Mouse (Mus musculus) layer of hippocampus, adult 18-20 months (tissue): ENCODE measurements around the gene Omt2b. TPM values are rescaled to one million over a fixed set of nuclear protein-coding genes. Genes with fewer than 3 reads are reported as not detected.
A peak's percentile ranks its signal among the peaks of the same experiment; 100 is the strongest.

Experiments used
- DNase-seq, 2 experiments: peaks; one replicate each; pipeline ENCODE4 v3.0.0; 2022; ENCODE audit warnings: low spot score in 2 of 2
- total RNA-seq, 2 experiments: library from RNA; stranded (reverse); gene quantifications; 2 replicates each; pipeline ENCODE4 v1.2.3; 2021

The Omt2b gene
- total RNA-seq, 2 experiments from 2014 or later, result not detected

DNA sequence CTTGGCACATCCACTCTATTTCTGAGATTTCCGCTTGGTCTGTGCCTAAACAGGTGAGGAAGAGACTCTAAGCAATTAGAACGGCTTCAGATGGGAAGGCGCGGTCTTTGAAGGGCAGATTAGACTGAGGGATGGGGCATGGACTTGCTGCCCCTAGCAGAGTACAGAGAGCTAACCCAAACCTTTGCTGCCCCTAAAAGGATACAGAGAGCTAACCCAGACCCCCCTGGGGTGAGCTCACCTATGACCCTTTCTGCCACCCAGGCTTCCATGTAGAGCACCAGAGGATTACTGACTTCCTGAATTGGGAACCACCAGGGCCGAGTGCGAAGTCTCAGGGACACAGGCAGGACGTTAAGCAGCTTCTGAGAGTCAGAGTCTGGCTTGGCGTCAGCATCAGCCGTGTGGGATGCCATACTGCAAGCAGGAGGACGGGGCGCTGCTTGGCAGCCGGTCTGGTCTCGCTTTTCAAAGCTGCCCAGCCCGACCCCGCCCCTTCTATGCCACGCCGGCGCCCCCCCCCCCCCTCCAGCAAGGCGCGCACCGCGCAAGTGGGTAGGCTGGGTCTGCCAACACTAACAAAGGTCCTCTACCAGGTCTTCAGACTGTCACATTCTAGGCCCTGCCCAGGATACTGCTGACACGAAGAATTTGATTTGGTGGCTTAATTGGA lies 50.9 kb downstream of the Omt2b start, which contains the start of gene Ooep:
TSS of gene Ooep (minus strand) at position 613 of the 673 bp plus-strand sequence.
- DNase-seq, result peak in 1 of 2 experiments; percentile 27

Other genes with a start within 250 kb of the Omt2b start
- 10 to 100 TPM; 90.3 to 92.2 TPM for gene Fbxo9, start 218.5 kb upstream of the Omt2b start, total RNA-seq
- gene Ick, start 218.4 kb upstream of the Omt2b start, total RNA-seq, result 10 to 100 TPM; 18.0 to 18.3 TPM
- 10 to 100 TPM; 56.0 to 60.8 TPM for gene Gsta4, start 144.8 kb upstream of the Omt2b start, total RNA-seq
- gene Gsta1, start 96.9 kb upstream of the Omt2b start, total RNA-seq, result not detected
- gene Gm3776, start 70.5 kb upstream of the Omt2b start, total RNA-seq, result not detected
- not detected for gene Gm10639, start 37.7 kb upstream of the Omt2b start, total RNA-seq
- not detected for gene Omt2a, start 12.8 kb upstream of the Omt2b start, total RNA-seq
- gene Gsta2, start 28.2 kb downstream of the Omt2b start, total RNA-seq, result not detected
- gene Dppa5a, start 40.6 kb downstream of the Omt2b start, total RNA-seq, result not detected
- not detected for gene Ooep, start 51.1 kb downstream of the Omt2b start, total RNA-seq
- gene Ddx43, start 68.2 kb downstream of the Omt2b start, total RNA-seq, result not detected
- gene Cgas, start 115.6 kb downstream of the Omt2b start, total RNA-seq, result under 1 TPM; 0.51 to 0.69 TPM
- gene Mto1, start 120.6 kb downstream of the Omt2b start, total RNA-seq, result 10 to 100 TPM; 22.4 to 23.2 TPM
- gene Gm17324, start 121.2 kb downstream of the Omt2b start, total RNA-seq, result under 1 TPM; 0.82 to 0.86 TPM
- gene Eef1a1, start 161.6 kb downstream of the Omt2b start, total RNA-seq, result 1,000 to 10,000 TPM; 3,208 to 3,266 TPM